Mouse (Mus musculus) cerebellum, adult 11-12 months (tissue): Measurements from ENCODE around the gene OR5BS1P.
"Not testable (repeated sequence)": the region's sequence is repeated elsewhere in the genome, so short reads cannot be mapped to it uniquely, and the experiment has no call there.

Experiments used
- DNase-seq: peaks from one replicate; pipeline ENCODE4 v3.0.0; 2022

The OR5BS1P gene

DNA sequence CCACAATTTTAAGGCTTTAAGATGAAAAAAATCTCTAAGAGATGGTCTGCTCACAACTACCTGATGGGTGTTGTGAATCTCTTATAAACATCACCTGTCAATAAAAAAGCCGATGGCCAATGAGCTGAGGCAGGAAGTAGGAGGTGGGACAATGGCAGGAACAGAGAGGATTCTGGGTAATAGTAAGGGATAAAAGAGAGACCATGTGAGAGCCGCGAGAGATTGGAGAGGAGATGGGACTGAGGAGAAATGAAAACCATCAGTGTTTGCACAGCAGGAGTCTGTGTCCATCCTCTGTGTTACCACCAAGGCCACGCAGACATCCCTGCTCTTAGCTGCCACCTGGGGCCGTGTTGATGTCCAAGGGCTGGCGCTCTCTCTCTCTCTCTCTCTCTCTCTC is 37.6 kb downstream of the OR5BS1P start:
- DNase-seq, result no peak

DNA sequence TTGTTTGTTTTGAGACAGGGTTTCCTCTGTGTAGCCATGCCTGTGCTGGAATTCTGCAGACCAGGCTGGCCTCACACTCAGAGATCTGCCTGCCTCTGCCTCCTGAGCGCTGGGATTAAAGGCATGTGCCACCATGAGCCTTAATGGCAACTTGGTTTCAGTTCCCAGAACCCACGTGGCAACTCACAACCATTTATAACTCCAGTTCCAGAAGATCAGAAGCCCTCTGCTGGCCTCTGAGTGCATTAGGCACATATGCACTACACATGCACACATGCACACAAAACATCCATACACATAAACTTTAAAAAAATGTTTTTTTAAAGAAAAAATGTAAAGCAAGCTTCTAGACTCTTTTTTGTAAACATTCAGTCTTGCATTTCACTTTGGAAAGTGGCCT is 39.7 kb downstream of the OR5BS1P start:
- no peak for DNase-seq

DNA sequence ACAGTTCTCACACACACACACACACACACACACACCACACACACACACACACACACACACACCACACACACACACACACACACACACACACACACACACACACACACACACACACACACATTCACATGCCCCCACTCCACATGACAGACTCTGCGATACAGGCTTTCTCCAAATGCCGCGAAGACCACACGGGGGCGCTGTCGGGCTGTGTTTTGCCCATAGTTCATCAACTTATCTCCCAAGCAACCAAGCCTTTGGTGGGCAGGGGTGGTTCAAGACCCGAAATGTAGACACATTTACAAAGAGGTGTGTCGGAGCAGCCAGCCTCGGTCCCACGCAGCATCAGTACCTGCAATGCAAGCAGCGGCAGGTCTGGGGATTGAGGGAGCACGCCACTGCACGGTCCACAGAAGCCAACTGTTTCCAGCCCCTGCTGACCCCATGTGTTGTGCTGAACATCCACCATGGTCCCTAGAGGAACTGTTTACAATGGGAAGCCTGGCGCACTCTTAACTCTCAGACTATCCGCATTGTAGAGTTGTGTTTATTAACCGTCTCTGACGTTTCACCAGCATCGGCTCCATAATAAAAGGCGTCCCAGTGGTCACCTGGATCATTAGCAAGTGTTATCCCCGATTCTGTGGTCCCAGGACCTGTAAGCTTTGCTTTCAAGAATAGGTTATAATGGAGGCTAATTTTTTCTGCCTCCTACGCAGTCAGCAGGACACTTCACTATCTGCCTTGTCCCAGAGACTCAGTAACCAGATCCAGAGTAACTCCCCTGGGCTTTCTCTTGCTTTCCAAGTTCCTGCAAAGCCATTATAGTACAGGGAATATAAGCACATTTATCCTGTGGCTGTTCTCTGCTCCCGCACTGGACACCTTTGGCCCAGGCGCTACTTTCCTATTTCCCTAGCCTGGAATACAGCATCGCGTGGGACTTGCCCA is 41.0 kb downstream of the OR5BS1P start:
- peak; percentile 47 for DNase-seq

DNA sequence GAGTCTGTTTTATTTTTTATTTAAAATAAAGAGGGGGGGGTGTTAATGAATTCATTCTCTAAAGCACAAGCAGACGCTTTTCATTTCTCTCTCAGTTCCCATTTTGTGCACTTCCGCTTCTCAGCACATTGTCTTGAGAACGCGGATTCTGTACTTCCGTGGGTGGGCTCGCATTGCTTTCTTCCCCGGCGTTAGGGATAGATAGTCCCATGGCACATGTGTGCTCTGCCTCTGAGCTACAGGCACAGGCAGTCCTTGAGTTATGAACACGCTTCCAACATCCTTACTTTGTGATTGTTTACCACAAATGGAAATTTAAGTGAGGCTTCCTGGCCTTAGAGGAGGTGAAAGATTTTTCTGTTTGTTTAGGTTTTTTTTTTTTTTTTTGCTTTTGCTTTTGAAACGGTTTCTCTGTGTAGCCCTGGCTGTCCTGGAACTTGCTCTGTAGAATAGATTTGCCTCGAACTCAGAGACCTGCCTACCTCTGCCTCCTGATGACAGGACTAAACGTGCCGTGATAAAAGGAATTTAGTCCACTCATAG is 41.8 kb downstream of the OR5BS1P start:
- no peak for DNase-seq

DNA sequence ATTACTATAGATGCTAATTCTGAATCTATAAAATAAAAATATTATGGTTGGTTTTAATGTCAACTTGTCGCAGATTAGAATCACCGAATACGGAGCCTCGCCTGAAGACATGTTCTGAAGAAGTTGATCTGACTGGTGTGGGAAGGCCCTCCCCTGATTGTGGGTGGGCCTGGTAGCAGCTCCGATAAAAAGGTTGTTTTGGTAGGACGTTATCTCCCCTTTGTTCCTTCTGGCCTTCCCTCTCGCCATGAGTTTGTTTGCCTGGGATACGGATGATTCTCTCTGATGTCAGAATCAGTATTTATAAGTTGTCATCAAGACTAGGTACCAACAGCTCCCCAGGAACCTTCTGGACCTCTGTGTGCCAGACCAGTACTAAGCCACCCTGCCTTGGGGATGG is 42.5 kb downstream of the OR5BS1P start:
- DNase-seq, result no peak

DNA sequence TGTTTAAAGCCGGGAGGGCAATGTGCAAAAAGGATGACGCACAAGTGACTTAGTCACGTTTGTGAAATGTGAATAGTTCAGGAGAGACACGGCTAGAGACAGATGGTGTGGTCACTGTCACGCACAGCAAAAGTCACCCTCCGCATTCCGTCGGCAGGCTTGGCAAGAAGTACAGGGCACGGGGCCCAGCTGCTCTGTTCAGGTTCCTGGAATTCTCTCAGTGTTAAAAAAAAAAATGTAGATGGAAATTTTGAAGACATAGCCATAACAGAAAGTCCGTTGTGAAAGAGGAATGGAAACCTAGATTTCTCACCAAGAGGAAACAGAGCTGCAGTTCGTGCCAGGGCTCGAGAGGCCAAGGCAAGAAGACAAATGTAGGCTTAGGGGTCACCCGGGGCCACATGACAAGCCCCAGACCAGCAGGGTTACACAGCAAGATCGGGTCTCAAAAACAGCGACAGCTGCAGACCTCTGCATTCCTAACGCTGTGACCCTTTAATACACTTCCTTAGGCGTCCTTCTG is 43.2 kb downstream of the OR5BS1P start:
- DNase-seq, result peak; percentile 49

DNA sequence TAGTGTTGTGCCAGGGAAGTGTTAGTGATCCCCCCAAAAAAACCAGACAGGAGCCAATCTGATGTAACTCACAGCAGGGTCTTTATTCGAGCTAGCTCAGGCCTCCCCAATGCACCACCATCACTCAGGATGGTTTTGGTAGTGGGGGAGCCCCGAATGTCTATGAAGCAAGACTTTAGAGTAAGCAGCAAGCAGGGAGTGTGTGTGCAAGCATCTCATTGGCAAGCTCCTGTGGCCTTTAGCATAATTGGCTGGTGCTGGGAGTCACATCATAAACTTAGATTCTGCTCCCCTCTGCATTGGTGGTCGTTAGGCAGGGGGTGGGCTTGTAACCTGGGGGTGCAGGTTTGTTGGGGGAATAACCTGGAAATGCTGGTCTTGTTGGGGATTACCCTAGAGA is 44.0 kb downstream of the OR5BS1P start:
- DNase-seq, result not testable (repeated sequence)

DNA sequence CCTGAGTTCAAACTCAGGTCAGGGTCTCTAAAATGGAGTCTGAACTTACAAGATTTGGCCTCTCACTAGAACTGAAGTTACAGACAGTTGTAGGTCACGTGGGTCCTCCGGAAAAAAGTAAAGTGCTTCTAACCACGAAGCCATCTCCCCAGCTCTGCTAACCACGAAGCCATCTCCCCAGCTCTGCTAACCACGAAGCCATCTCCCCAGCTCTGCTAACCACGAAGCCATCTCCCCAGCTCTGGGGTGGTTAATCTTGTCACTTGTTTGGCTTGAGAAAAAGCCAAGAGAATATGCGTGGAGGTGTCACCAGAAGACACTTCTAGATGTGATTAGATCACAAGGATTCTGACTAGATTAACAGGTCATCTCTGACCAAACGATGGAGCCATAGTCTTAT is 44.5 kb downstream of the OR5BS1P start:
- DNase-seq, result no peak

DNA sequence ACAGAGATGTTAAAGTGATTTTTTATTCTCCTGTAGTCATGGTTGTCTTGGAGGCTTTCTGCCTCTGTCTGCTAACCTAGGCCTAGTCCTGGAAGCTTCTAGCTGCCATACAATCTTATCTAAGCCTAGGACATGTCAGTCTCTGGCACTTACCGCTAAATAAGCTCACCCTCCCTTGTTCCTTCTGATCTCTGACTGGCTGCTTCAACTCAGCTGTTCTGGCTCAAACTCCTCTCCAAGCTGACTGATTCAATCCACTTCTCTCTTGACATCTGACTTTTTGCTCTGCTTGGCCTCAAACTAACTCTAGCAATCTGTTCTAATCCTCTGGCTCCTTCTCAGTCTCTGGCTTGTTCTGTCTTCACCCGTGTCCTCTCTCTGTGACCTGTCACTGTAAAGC is 45.1 kb downstream of the OR5BS1P start:
- not testable (repeated sequence) for DNase-seq

DNA sequence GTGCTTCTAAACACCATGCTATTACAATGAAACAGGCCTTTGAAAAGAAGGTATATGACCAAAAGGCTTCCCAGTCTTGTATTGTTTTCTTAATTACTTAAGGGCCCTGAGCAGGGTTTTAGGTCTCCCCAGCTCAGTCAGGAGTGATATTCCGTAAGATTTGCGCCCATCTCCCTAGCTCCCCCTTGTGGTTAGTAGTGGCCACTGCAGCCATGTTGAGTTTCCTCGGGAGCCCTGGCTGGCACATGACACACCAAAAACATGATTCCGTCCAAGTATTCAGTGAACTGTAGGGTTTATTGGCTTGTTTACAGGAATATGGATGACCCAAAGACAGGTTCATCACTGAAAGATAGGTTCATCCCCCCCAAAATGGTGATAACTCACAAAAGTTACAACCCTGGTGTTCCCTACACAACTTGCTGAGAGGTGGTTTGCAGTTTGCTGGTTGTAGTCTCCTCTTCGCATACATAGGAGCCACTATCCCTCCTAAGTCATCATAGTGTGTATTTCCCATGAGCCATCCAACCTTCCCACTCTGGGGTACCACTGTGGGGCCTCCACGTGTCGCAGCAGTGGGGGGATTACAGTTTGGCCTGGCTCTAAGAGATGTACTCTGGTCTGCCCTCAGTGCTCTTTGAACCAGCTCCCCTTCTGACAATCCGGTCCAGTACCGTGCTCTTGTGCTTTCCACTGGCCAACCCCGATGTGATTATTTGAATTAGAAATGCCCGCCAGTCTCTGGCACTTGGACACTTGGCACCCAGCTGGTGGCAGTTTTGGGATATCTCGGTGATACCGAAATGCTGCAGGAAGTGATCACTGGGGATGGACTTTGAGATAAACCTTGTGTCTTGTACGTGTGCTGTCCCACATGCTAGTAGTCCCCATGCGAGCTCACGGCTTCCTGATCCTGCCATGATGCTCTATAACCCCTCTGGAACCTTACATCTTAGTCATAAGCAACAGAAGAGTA is 48.0 kb downstream of the OR5BS1P start:
- peak; percentile 45 for DNase-seq

DNA sequence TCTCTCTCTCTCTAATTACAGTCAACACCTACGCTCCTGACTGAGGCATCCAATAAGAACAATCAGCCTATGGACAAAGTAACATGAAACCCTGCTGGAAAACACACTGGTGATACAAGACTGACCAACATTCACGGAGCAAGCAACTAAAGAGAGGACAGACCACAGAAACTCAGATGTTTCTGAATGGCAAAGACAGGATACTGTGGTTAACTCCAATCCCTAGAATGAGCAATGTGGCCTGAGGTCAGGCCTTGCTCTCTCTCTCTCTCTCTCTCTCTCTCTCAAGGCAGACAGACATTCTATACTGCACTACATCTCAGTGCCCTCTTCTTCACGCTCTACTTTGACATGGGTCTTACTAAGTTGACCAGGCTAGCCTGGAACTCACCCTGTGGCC is 51.5 kb downstream of the OR5BS1P start:
- DNase-seq, result no peak

DNA sequence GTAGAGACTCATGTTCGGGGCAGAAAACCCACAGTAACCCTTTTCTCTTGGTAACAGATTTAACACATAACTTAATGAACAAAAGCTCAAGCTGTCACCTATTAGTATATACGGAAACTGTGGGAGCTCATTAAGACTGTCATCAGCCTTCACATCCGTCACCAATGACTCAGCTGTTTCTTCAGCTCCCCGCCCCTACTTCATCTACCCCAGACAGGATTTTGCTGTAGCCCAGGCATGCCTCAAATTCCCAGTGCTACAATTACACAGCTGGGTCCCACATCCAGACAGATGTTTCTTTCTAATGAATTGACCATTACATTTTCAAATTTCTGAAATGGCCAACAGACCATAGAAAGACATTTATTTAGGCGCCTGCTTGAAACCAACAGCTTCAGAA is 56.4 kb downstream of the OR5BS1P start:
- no peak for DNase-seq

DNA sequence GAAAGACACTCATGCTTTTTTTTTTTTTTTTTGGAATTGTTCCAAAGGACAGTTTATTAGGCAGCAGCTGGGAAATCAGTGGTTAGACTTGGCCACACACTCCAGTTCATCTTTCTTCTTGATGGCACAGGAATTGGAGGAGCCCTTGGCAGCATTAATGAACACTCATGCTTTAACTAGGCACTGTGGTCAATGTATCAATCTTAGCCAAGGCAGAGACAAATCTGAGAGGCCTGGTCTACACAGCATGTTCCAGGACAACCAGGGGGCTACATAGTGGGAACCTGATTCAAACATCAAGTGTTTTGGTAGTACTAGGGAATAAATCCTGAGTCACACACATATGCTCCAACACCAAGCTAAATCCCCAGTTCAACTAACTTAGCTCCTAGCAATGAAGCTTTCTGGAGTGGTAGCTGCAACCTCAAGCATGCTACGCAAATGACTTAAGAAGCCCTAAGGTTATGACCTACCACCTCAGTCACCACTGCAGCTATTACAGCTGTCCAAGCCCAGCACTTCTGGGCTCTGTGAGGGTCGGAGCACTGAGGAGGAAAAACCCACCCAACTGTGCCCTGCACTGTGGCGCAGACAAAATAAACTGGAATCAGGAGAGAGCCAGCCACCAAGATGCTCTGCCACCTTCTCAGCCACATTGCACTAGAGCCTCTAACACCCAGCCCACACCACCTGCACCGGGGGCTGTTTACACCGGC is 57.5 kb downstream of the OR5BS1P start:
- DNase-seq, result no peak

DNA sequence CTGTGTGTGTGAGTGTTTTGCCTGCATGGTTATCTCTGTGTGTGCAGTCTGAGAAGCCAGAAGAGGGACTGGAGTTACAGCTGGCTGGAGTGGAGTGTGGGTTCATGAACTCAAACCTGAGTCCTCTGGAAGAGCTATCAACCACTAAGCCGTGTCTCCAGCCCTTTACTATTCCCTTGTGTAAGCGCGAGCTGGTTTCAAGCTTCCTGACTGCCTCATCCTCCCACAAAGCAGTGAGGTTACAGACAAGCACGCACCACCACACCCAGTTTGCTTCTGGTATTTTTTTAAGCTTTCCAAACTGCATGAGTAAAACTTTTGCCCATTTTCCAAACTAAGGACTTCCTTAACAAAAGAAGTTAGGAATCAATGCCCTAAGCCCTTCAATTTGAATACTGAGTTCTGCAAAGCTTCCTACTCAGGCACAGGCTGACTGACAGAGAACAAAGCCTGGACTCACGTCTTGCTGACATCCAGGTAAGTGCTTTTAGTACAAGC is 58.4 kb downstream of the OR5BS1P start:
- DNase-seq, result no peak
